Mouse (Mus musculus) lung, embryonic 14.5 days (tissue): ENCODE data around the gene Cyp4v3. TPM values are rescaled to one million over a fixed set of nuclear protein-coding genes. Genes with fewer than 3 reads are reported as not detected.

Source experiments
- ATAC-seq: fragments of 200-750 bp; cut with Nextera tagmentation; 2 replicates; pipeline ENCODE4 v1.8.0; 2017; ENCODE audit warnings: mild to moderate bottlenecking, moderate TSS enrichment, moderate library complexity; ENCODE audit not compliant: insufficient read depth
- DNase-seq: peaks from one replicate; pipeline ENCODE4 v3.0.0-alpha.2; 2015
- H3K27ac ChIP-seq: fragments of 300-500 bp; sonication (generic); 2 replicates; pipeline ENCODE4 v1.5.1; 2014; ENCODE audit warnings: low read depth, mild to moderate bottlenecking, moderate library complexity
- H3K27me3 ChIP-seq: fragments of 300-500 bp; sonication (generic); 2 replicates; pipeline ENCODE4 v1.6.1; 2014; ENCODE audit warnings: low read length, control low read depth; ENCODE audit not compliant: insufficient read depth
- H3K36me3 ChIP-seq: fragments of 300-500 bp; sonication (generic); 2 replicates; pipeline ENCODE4 v1.6.1; 2014; ENCODE audit warnings: control low read depth; ENCODE audit not compliant: insufficient read depth
- H3K4me1 ChIP-seq: fragments of 300-500 bp; sonication (generic); 2 replicates; pipeline ENCODE4 v1.6.1; 2014; ENCODE audit warnings: antibody characterized with exemption, control low read depth; ENCODE audit not compliant: insufficient read depth
- H3K4me2 ChIP-seq: fragments of 300-500 bp; sonication (generic); 2 replicates; pipeline ENCODE4 v1.6.1; 2014; ENCODE audit warnings: mild to moderate bottlenecking
- H3K4me3 ChIP-seq: fragments of 300-500 bp; sonication (generic); 2 replicates; pipeline ENCODE4 v1.5.1; 2014; ENCODE audit warnings: low read depth, low read length
- H3K9ac ChIP-seq: fragments of 300-500 bp; sonication (generic); 2 replicates; pipeline ENCODE4 v1.6.1; 2014
- H3K9me3 ChIP-seq: fragments of 300-500 bp; sonication (generic); 2 replicates; pipeline ENCODE4 v1.6.1; 2016; ENCODE audit warnings: low read depth, low read length, control low read depth
- CTCF ChIP-seq: IDR thresholded peaks from 2 replicates; pipeline ENCODE4 v1.5.1; 2016; ENCODE audit warnings: antibody characterized with exemption, low read depth
- WGBS: fragments of 180-500 bp; shearing (Covaris S2); extraction: QIAGEN DNeasy Blood & Tissue Kit; methylation state at CpG from one replicate; pipeline ENCODE4 v1.1.7; 2014; 5-methylcytosine and 5-hydroxymethylcytosine counted together
- polyA plus RNA-seq: library from polyadenylated mRNA; unstranded; fragments of >200 nt; fragmentation: Nextera tagmentation; extraction: Ambion mirVana; gene quantifications from 2 replicates; pipeline ENCODE4 v1.2.1, GENCODE M21; 2014

The Cyp4v3 gene
- polyA plus RNA-seq, 1 experiment from 2014 or later, result 0.75 TPM

DNA sequence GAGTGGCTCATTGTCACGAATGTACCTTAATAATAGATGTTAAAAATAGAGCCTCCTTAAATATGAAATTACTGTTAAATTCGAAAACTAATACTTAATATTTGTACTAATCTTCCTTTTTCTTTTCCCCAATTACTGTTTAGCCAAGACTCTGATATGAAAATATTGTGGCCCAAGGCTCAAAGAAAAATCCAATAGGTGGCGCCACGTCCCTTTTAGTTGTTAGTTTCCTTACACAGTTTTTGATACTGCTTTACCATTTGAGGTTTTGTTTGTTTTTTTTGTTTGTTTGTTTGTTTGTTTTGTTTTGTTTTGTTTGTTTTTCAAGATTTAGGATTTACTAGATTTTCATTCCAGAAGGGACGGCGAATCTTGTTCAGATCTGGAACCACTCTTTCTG lies 29.3 kb upstream of the Cyp4v3 start:
- H3K4me2 ChIP-seq, result no peak overlapping the region
- DNase-seq (peak; percentile 67), ATAC-seq (no peak)
- H3K9me3 ChIP-seq, result no peaks in the 10 kb centered on the region
- no peak overlapping the region for H3K9ac ChIP-seq
- no peaks in the 10 kb centered on the region for H3K27me3 ChIP-seq
- TF ChIP-seq CTCF, result peak; percentile 43
- H3K4me3 ChIP-seq, result no peak overlapping the region
- no peaks in the 10 kb centered on the region; the same call in 1 of the 2 replicates for H3K4me1 ChIP-seq
- 70% methylated on average over 6 of the region's 6 CpGs for WGBS
- no peaks in the 10 kb centered on the region for H3K36me3 ChIP-seq
- H3K27ac ChIP-seq, result no peak overlapping the region

DNA sequence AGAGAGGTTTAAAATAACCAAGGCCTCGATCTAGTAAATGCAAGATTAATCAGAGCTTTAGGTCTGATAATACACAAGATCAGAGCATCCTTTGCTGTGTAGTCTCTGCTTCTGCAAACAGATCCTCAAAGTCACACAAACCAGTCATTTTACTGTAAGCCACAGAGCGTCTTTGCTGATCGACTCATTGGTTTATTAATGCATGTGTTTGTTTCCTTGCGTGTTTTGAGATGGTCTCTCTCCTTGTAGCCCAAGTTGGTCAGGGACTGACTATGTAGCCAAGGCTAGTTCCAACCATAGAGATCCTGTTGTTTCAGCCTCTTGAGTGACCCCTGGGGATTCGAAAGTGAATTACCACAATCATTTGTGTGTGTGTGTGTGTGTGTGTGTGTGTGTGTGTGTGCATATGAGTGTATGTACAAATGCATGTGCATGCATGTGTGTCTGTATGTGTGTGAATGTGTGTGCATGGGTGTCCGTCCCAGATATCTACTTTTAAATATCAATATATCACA lies 26.1 kb upstream of the Cyp4v3 start:
- WGBS, result 76% methylated on average over 6 of the region's 6 CpGs
- no peak overlapping the region for H3K27ac ChIP-seq
- DNase-seq, result peak; percentile 15

DNA sequence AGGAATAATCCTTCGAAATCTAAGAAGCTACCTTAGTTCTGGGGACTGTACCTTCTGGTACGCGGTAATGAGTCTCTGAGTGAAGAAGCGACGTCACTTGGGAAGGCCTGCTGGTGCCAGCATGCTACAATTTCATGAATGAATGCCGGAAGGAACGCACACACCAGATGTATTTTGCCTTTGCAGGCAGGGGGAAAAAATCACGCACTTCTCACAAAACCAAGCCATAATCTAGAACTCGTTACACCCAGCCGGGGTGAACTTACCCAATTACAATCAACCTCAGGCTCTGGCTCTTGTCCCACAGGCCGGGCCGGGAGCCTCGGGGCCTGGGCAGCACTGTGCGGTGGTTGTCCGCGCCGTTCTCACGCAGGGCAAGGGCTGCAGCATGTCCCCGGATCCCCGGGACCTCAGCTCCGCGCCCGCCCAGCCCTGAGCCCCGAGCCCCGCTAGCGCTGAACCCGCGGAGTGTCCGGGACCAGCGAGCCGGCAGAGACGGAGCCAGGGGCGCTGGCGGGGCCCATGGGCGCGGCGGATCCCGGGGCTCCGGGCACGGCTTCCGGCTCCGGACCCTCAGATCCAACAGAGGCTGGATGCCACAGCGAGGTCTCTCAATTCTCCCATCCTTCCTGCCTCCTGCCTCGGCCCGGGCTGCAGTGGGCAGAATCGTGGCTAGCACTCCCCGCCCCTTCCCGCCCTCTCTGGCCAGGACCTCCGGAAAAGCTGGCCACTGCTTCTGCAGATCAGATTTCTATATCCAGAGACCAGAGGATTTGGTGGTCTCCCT lies 25.3 kb upstream of the Cyp4v3 start:
- H3K4me3 ChIP-seq, result peak overlapping the region; percentile 66
- H3K9ac ChIP-seq, result peak overlapping the region; percentile 89
- no peak for TF ChIP-seq CTCF
- peak overlapping the region; percentile 42; the same call in 1 of the 2 replicates for H3K27ac ChIP-seq
- 3% methylated on average over 49 of the region's 49 CpGs for WGBS
- DNase-seq, result peak; percentile 73
- H3K36me3 ChIP-seq, result peaks cover 6% of the 10 kb centered on the region; the same call in 1 of the 2 replicates
- H3K27me3 ChIP-seq, result no peaks in the 10 kb centered on the region
- H3K9me3 ChIP-seq, result no peaks in the 10 kb centered on the region
- peak overlapping the region; percentile 85 for H3K4me2 ChIP-seq
- H3K4me1 ChIP-seq, result no peaks in the 10 kb centered on the region; the same call in 1 of the 2 replicates
- peak; percentile 92 for ATAC-seq

More for the DNA sequence above, 26.1 kb upstream of the Cyp4v3 start:
- Histone ChIP-seq H3K4me2 (peak overlapping the region; percentile 85), H3K36me3 (peaks cover 3% of the 10 kb centered on the region; the same call in 1 of the 2 replicates), H3K9ac (no peak overlapping the region), H3K4me1 (no peaks in the 10 kb centered on the region; the same call in 1 of the 2 replicates), H3K9me3 (no peaks in the 10 kb centered on the region), H3K27me3 (no peaks in the 10 kb centered on the region), H3K4me3 (peak overlapping the region; percentile 66; the same call in 1 of the 2 replicates)
- TF ChIP-seq CTCF, result peak; percentile 31; the same call in 1 of the 2 replicates
- ATAC-seq, result no peak

DNA sequence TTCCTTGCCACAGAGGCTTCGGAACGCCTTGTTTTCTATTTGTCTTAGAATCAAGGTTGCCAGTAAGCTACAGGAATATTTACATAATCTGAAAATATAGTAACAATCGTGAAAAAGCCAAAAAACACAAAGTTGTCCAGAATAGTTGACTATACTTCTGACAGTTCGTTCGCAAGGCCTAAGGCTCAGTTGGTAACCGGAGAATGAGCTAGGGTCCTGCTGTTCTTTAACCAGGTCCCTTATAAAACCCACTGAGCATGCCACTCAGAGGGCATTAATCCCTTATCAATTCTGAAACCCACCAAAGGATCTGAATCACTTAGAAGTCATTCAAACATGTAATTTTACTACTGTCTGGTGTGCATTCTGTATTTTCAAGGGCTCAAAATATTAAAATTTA lies 22.8 kb upstream of the Cyp4v3 start:
- H3K9ac ChIP-seq, result no peak overlapping the region
- H3K27ac ChIP-seq, result no peak overlapping the region
- ATAC-seq, result no peak

DNA sequence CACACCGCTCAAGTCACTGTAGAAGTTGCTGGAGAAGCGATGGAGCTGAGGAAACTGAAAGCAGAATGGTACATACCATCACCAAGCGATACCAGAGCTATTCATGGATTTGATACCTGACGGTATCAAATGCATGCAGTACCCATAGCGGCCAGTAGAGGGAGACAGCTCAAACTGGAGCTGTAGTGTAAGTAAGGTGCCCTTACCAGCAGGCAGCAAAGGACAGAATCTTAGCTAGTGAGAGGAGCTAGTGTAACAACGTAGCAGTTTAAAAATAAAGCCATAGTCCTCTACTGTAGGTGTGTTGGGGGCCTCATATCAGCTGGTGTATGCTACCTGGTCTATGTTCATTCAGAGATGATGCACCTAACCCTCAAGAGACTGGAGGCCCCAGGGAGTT lies 12.0 kb upstream of the Cyp4v3 start:
- Histone ChIP-seq H3K27me3 (no peaks in the 10 kb centered on the region), H3K4me1 (no peaks in the 10 kb centered on the region), H3K9ac (no peak overlapping the region), H3K27ac (no peak overlapping the region), H3K4me3 (no peak overlapping the region), H3K9me3 (no peaks in the 10 kb centered on the region), H3K4me2 (no peak overlapping the region), H3K36me3 (peaks cover 13% of the 10 kb centered on the region; the same call in 1 of the 2 replicates)
- peak; percentile 68 for ATAC-seq
- peak; percentile 99 for TF ChIP-seq CTCF
- DNase-seq, result peak; percentile 92
- 14% methylated on average over 6 of the region's 6 CpGs for WGBS

More for the DNA sequence above, 22.8 kb upstream of the Cyp4v3 start:
- Histone ChIP-seq H3K9me3 (no peaks in the 10 kb centered on the region), H3K4me1 (no peaks in the 10 kb centered on the region; the same call in 1 of the 2 replicates), H3K4me2 (no peak overlapping the region), H3K4me3 (no peak overlapping the region), H3K27me3 (no peaks in the 10 kb centered on the region), H3K36me3 (peaks cover 14% of the 10 kb centered on the region; the same call in 1 of the 2 replicates)
- no peak for DNase-seq
- TF ChIP-seq CTCF, result no peak
- WGBS, result 85% methylated on average over 6 of the region's 6 CpGs

DNA sequence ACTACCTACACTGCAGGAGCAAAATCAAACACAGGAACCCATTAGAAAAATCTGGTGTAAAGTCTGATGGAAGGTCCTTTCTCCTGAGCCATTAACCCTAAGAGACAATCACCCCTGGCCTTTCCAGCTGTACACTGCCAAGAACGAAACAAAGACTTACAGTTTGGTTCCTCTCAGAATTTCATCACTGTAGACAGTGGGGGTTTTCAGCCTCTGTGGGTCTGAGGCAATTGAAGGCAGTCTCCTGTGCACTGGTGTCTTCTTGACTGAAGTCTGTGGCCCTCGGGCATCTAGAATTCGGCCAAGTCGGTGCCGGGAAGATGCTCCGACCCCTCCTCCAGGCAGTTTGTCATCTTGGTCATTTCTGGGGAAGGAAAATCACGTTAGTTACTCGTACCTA lies 11.3 kb upstream of the Cyp4v3 start:
- H3K4me3 ChIP-seq, result no peak overlapping the region
- ATAC-seq (no peak), DNase-seq (no peak)
- H3K9ac ChIP-seq, result no peak overlapping the region
- 88% methylated on average over 8 of the region's 8 CpGs for WGBS
- H3K4me2 ChIP-seq, result no peak overlapping the region
- H3K36me3 ChIP-seq, result peaks cover 13% of the 10 kb centered on the region; the same call in 1 of the 2 replicates
- no peaks in the 10 kb centered on the region for H3K9me3 ChIP-seq
- no peaks in the 10 kb centered on the region for H3K27me3 ChIP-seq
- no peak overlapping the region for H3K27ac ChIP-seq
- TF ChIP-seq CTCF, result no peak
- H3K4me1 ChIP-seq, result no peaks in the 10 kb centered on the region
